Mouse (Mus musculus) neural tube, embryonic 10.5 days (tissue): ENCODE data around the gene Tnfrsf13b.
"Not testable (repeated sequence)": the region's sequence is repeated elsewhere in the genome, so short reads cannot be mapped to it uniquely, and the experiment has no call there.

Experiments used
- DNase-seq: peaks from one replicate; pipeline ENCODE4 v3.0.0-alpha.2; 2017; ENCODE audit warnings: low spot score; ENCODE audit errors: extremely low spot score

The Tnfrsf13b gene

GRCm38 (mm10) chr11:61170184-61170583, 43.6 kb downstream of the Tnfrsf13b start:
- no peak for DNase-seq

- DNase-seq, result not testable (repeated sequence)
Measured at GRCm38 (mm10) chr11:61173477-61173876, 46.9 kb downstream of the Tnfrsf13b start.

GRCm38 (mm10) chr11:61174291-61174820, 47.8 kb downstream of the Tnfrsf13b start:
- peak; percentile 82 for DNase-seq

- peak; percentile 98 for DNase-seq
Measured at GRCm38 (mm10) chr11:61174821-61175658, 48.5 kb downstream of the Tnfrsf13b start, which contains the start of gene Usp22. Usp22 (minus strand) TSS chr11:61175055.

- DNase-seq, result no peak
Measured at GRCm38 (mm10) chr11:61175778-61176177, 49.2 kb downstream of the Tnfrsf13b start.

GRCm38 (mm10) chr11:61176321-61176720, 49.8 kb downstream of the Tnfrsf13b start:
- no peak for DNase-seq

- no peak for DNase-seq
Measured at GRCm38 (mm10) chr11:61180361-61180760, 53.8 kb downstream of the Tnfrsf13b start.

GRCm38 (mm10) chr11:61181624-61182023, 55.1 kb downstream of the Tnfrsf13b start:
- DNase-seq, result no peak

GRCm38 (mm10) chr11:61183820-61184219, 57.3 kb downstream of the Tnfrsf13b start:
- no peak for DNase-seq

- DNase-seq, result no peak
Measured at GRCm38 (mm10) chr11:61190776-61191175, 64.2 kb downstream of the Tnfrsf13b start.

- not testable (repeated sequence) for DNase-seq
Measured at GRCm38 (mm10) chr11:61192123-61192522, 65.6 kb downstream of the Tnfrsf13b start.

- no peak for DNase-seq
Measured at GRCm38 (mm10) chr11:61192779-61193178, 66.2 kb downstream of the Tnfrsf13b start.

- peak; percentile 68 for DNase-seq
Measured at GRCm38 (mm10) chr11:61193392-61193791, 66.8 kb downstream of the Tnfrsf13b start.

- DNase-seq, result no peak
Measured at GRCm38 (mm10) chr11:61196616-61197353, 70.2 kb downstream of the Tnfrsf13b start.

- DNase-seq, result no peak
Measured at GRCm38 (mm10) chr11:61197935-61198334, 71.4 kb downstream of the Tnfrsf13b start.
